ENCODE assay signal across 9 mouse cellular contexts in genomic region chr17:12742151-12742908, GRCm38 (mm10). TPM values are rescaled to one million over a fixed set of nuclear protein-coding genes. Genes with fewer than 3 reads are reported as not detected.
DNase-seq lines count a peak whose midpoint lies in the region; ATAC-seq and TF ChIP-seq lines count a peak whose summit lies in the region.
"Had no signal": no experiment of that assay in that cellular context is flagged by ENCODE, and none has a peak within 500 bp of the region (broad histone marks: within the 10 kb centered on the region; RNA-seq: fewer than 3 reads in every experiment).

No protein-coding gene starts in this region.

- ATAC-seq in frontal cortex, adult (ENCODE audit: low TSS enrichment) = 0 out of 2 replicates have a peak, but pooled peaks have one; percentile 21
- 0 out of 2 replicates have a peak, but pooled peaks have one; percentile 3 for ATAC-seq in embryonic facial prominence, embryonic 14.5 days (ENCODE audit: low read depth)
- ATAC-seq: Patski had no signal

- H3K9ac ChIP-seq in embryonic facial prominence, embryonic 14.5 days (ENCODE audit: low read depth, low read length) = peak overlapping the region; percentile 67

- H3K27me3 ChIP-seq in E14TG2a.4 (ENCODE audit: insufficient read depth, low read length) = peaks cover 25% of the 10 kb centered on the region
- no peaks in the 10 kb centered on the region for H3K27me3 ChIP-seq in embryonic facial prominence, embryonic 14.5 days (replicated peaks; ENCODE audit: control insufficient read depth, insufficient read depth, low read length)
- H3K27me3 ChIP-seq: Patski had no signal

- peaks cover 84% of the 10 kb centered on the region for H3K9me3 ChIP-seq in E14TG2a.4 (ENCODE audit: low read length)
- H3K9me3 ChIP-seq in embryonic facial prominence, embryonic 14.5 days (ENCODE audit: control insufficient read depth, low read length) = peaks cover 44% of the 10 kb centered on the region

- peak overlapping the region; percentile 77 for H3K27ac ChIP-seq in embryonic facial prominence, embryonic 14.5 days (replicated peaks; ENCODE audit: low read depth, low read length)

- 52% methylated on average over 38 of the region's 38 CpGs for WGBS in embryonic facial prominence, embryonic 14.5 days

- no peak for DNase-seq in frontal cortex, postnatal 25 days (ENCODE audit: low spot score in 2 of 2)
- DNase-seq in embryonic facial prominence, embryonic 14.5 days (ENCODE audit: low spot score) = no peak
- DNase-seq in kidney, postnatal 10 days = peak; percentile 32
- peak; percentile 44 for DNase-seq in naive thymus-derived CD4-positive, alpha-beta T cell, adult 2 months (ENCODE audit: low read depth)
- DNase-seq in urinary bladder, postnatal 36 days (ENCODE audit: low spot score in 2 of 2) = no peak
- DNase-seq in c-Kit-positive CD71-positive TER-119-positive erythroid progenitor cells, embryonic 14.5 days (ENCODE audit: low spot score) = no peak

- H3K4me3 ChIP-seq in E14TG2a.4 (replicated peaks; ENCODE audit: low read length) = peak overlapping the region; percentile 68
- H3K4me3 ChIP-seq in embryonic facial prominence, embryonic 14.5 days (ENCODE audit: low read depth, low read length) = peak overlapping the region; percentile 60

- peak overlapping the region; percentile 47 for H3K4me2 ChIP-seq in embryonic facial prominence, embryonic 14.5 days (ENCODE audit: low read depth, low read length)

- TF ChIP-seq CTCF in E14TG2a.4 (conservative IDR thresholded peaks at IDR 0.05; ENCODE audit: low read length) = no peak

- peaks cover 56% of the 10 kb centered on the region for H3K36me3 ChIP-seq in E14TG2a.4 (ENCODE audit: insufficient read depth, low read length)
- peaks cover 90% of the 10 kb centered on the region for H3K36me3 ChIP-seq in embryonic facial prominence, embryonic 14.5 days (ENCODE audit: control insufficient read depth, insufficient read depth, low read length)

- H3K4me1 ChIP-seq in E14TG2a.4 (replicated peaks; ENCODE audit: low read depth, low read length) = peaks cover 8% of the 10 kb centered on the region
- peaks cover 5% of the 10 kb centered on the region; the same call in 1 of the 2 replicates for H3K4me1 ChIP-seq in embryonic facial prominence, embryonic 14.5 days (ENCODE audit: control insufficient read depth, insufficient read depth, low read length)

RNA-seq across cellular contexts. Expression of gene Igf2r, which starts 27.1 kb away (rescaled TPM):
- polyA plus RNA-seq in embryonic facial prominence, embryonic 14.5 days (2014; fragmentation: Nextera tagmentation; extraction: Ambion mirVana) = 66.0 and 67.5 TPM in 2 replicates

Comparison
In these comparisons a context has a peak if more than half of its experiments do, and no peak if none do; other contexts are left out.
1. DNase-seq: peak in kidney, postnatal 10 days (single experiment) and naive thymus-derived CD4-positive, alpha-beta T cell, adult 2 months (single experiment); none in frontal cortex, postnatal 25 days (0 of 2), embryonic facial prominence, embryonic 14.5 days (single experiment), urinary bladder, postnatal 36 days (0 of 2) and c-Kit-positive CD71-positive TER-119-positive erythroid progenitor cells, embryonic 14.5 days (single experiment).